Mouse (Mus musculus): ENCODE measurements around the gene Fzd4. TPM values are rescaled to one million over a fixed set of nuclear protein-coding genes. Genes with fewer than 3 reads are reported as not detected.
A peak's percentile ranks its signal among the peaks of the same experiment; 100 is the strongest.

Fzd4 gene
- polyA plus RNA-seq, 1 experiment: 0.60 TPM

GRCm38 (mm10) chr7:89428804-89429203 lies 24.6 kb downstream of the Fzd4 start:
- TF ChIP-seq CEBPB (IDR thresholded peaks at IDR 0.05; ENCODE audit: low read depth) (no peak), MAX (IDR thresholded peaks at IDR 0.05) (no peak), FOSL1 (IDR thresholded peaks at IDR 0.05; ENCODE audit: insufficient read depth, low read length, poor library complexity, severe bottlenecking) (no peak), USF1 (IDR thresholded peaks at IDR 0.05; ENCODE audit: low read depth) (no peak), CTCF (IDR thresholded peaks at IDR 0.05; ENCODE audit: control insufficient read depth, insufficient read depth, insufficient read length) (no peak), MYOG (IDR thresholded peaks at IDR 0.05; ENCODE audit: control insufficient read depth, extremely low read depth, insufficient read length) (no peak), MYOD1 (IDR thresholded peaks at IDR 0.05; ENCODE audit: control insufficient read depth, insufficient read length, low read depth) (no peak)

GRCm38 (mm10) chr7:89429326-89429725 lies 25.2 kb downstream of the Fzd4 start:
- no peaks in the 10 kb centered on the region for H3K36me3 ChIP-seq (ENCODE audit: control insufficient read depth, insufficient read depth)
- H3K27me3 ChIP-seq (ENCODE audit: control insufficient read depth, insufficient read depth, insufficient read length): no peaks in the 10 kb centered on the region
- no peak overlapping the region for H3ac ChIP-seq (ENCODE audit: control insufficient read depth, insufficient read length, low read depth)
- no peaks in the 10 kb centered on the region for H3K79me3 ChIP-seq (ENCODE audit: low read depth)
- TF ChIP-seq CEBPB (IDR thresholded peaks at IDR 0.05; ENCODE audit: low read depth) (no peak), USF1 (IDR thresholded peaks at IDR 0.05; ENCODE audit: low read depth) (peak; percentile 75)
- no peaks in the 10 kb centered on the region for H3K79me2 ChIP-seq (ENCODE audit: control insufficient read depth, insufficient read depth)
- no peak overlapping the region for H3K4me3 ChIP-seq (ENCODE audit: insufficient read depth, poor library complexity, severe bottlenecking)

More at GRCm38 (mm10) chr7:89428804-89429203, 24.6 kb downstream of the Fzd4 start:
- H3K79me3 ChIP-seq (ENCODE audit: low read depth): no peaks in the 10 kb centered on the region
- no peaks in the 10 kb centered on the region for H3K79me2 ChIP-seq (ENCODE audit: control insufficient read depth, insufficient read depth)
- no peak overlapping the region for H3K4me3 ChIP-seq (ENCODE audit: insufficient read depth, poor library complexity, severe bottlenecking)
- H3K27me3 ChIP-seq (ENCODE audit: control insufficient read depth, insufficient read depth, insufficient read length): no peaks in the 10 kb centered on the region
- H3K36me3 ChIP-seq (ENCODE audit: control insufficient read depth, insufficient read depth): no peaks in the 10 kb centered on the region
- no peak overlapping the region for H3ac ChIP-seq (ENCODE audit: control insufficient read depth, insufficient read length, low read depth)

GRCm38 (mm10) chr7:89431185-89431584 lies 27.0 kb downstream of the Fzd4 start:
- no peak overlapping the region for H3ac ChIP-seq (ENCODE audit: control insufficient read depth, insufficient read length, low read depth)
- no peaks in the 10 kb centered on the region for H3K79me2 ChIP-seq (ENCODE audit: control insufficient read depth, insufficient read depth)
- TF ChIP-seq MYOD1 (IDR thresholded peaks at IDR 0.05; ENCODE audit: control insufficient read depth, insufficient read length, low read depth): no peak
- TF ChIP-seq FOSL1 (IDR thresholded peaks at IDR 0.05; ENCODE audit: insufficient read depth, low read length, poor library complexity, severe bottlenecking): no peak
- no peak for TF ChIP-seq USF1 (IDR thresholded peaks at IDR 0.05; ENCODE audit: low read depth)
- no peak for TF ChIP-seq CTCF (IDR thresholded peaks at IDR 0.05; ENCODE audit: control insufficient read depth, insufficient read depth, insufficient read length)
- TF ChIP-seq MAX (IDR thresholded peaks at IDR 0.05): no peak
- TF ChIP-seq MYOG (IDR thresholded peaks at IDR 0.05; ENCODE audit: control insufficient read depth, extremely low read depth, insufficient read length): no peak
- no peak for TF ChIP-seq CEBPB (IDR thresholded peaks at IDR 0.05; ENCODE audit: low read depth)
- no peaks in the 10 kb centered on the region for H3K79me3 ChIP-seq (ENCODE audit: low read depth)
- no peak overlapping the region for H3K4me3 ChIP-seq (ENCODE audit: insufficient read depth, poor library complexity, severe bottlenecking)
- H3K27me3 ChIP-seq (ENCODE audit: control insufficient read depth, insufficient read depth, insufficient read length): no peaks in the 10 kb centered on the region
- H3K36me3 ChIP-seq (ENCODE audit: control insufficient read depth, insufficient read depth): no peaks in the 10 kb centered on the region

DNA sequence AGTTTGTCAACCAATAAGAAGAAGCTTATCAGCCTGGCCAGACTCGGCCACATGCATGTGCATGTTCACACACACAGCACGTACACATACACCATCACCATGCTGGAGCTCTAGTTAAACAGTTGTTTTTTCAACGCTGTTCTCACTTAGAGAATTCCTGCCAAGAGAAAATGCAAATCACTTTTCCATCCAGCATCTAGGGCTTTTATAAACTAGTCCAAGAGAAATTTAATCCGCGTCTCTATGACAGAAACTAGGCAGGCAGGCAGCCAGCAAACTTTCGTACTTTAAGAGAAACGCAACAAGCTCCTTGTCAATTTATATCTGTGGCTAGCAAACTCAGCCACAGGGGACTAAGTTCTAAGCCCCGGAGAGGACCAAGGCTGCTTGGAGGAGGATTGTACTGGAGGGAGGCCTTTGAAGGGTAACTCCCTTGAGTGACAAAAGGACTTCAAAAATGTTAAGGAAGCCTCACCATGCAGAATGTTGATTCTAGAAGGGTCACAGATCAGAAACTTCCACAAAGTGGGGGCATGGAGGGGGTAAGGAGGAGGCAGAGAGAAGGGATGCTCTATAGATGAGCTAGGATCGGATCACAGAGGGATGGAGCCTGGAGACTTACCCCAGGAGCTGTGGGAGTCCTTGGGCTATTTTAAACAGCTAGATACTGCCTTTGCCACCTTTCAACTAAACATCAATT lies 29.2 kb downstream of the Fzd4 start:
- Histone ChIP-seq H3K79me2 (ENCODE audit: control insufficient read depth, insufficient read depth) (no peaks in the 10 kb centered on the region), H3K79me3 (ENCODE audit: low read depth) (no peaks in the 10 kb centered on the region), H3K36me3 (ENCODE audit: control insufficient read depth, insufficient read depth) (no peaks in the 10 kb centered on the region), H3K27me3 (ENCODE audit: control insufficient read depth, insufficient read depth, insufficient read length) (no peaks in the 10 kb centered on the region), H3K4me3 (ENCODE audit: insufficient read depth, poor library complexity, severe bottlenecking) (no peak overlapping the region), H3ac (ENCODE audit: control insufficient read depth, insufficient read length, low read depth) (no peak overlapping the region)
- TF ChIP-seq USF1 (IDR thresholded peaks at IDR 0.05; ENCODE audit: low read depth): no peak
- no peak for TF ChIP-seq MAX (IDR thresholded peaks at IDR 0.05)
- no peak for TF ChIP-seq CEBPB (IDR thresholded peaks at IDR 0.05; ENCODE audit: low read depth)
- no peak for TF ChIP-seq CTCF (IDR thresholded peaks at IDR 0.05; ENCODE audit: control insufficient read depth, insufficient read depth, insufficient read length)
- TF ChIP-seq FOSL1 (IDR thresholded peaks at IDR 0.05; ENCODE audit: insufficient read depth, low read length, poor library complexity, severe bottlenecking): no peak
- TF ChIP-seq MYOD1 (IDR thresholded peaks at IDR 0.05; ENCODE audit: control insufficient read depth, insufficient read length, low read depth): no peak
- no peak for TF ChIP-seq MYOG (IDR thresholded peaks at IDR 0.05; ENCODE audit: control insufficient read depth, extremely low read depth, insufficient read length)

GRCm38 (mm10) chr7:89433893-89434616 lies 29.9 kb downstream of the Fzd4 start:
- Histone ChIP-seq H3K79me2 (ENCODE audit: control insufficient read depth, insufficient read depth) (no peaks in the 10 kb centered on the region), H3K36me3 (ENCODE audit: control insufficient read depth, insufficient read depth) (no peaks in the 10 kb centered on the region), H3K4me3 (ENCODE audit: insufficient read depth, poor library complexity, severe bottlenecking) (no peak overlapping the region), H3K79me3 (ENCODE audit: low read depth) (no peaks in the 10 kb centered on the region), H3K27me3 (ENCODE audit: control insufficient read depth, insufficient read depth, insufficient read length) (no peaks in the 10 kb centered on the region), H3ac (ENCODE audit: control insufficient read depth, insufficient read length, low read depth) (no peak overlapping the region)
- TF ChIP-seq CEBPB (IDR thresholded peaks at IDR 0.05; ENCODE audit: low read depth) (no peak), MAX (IDR thresholded peaks at IDR 0.05) (no peak), MYOG (IDR thresholded peaks at IDR 0.05; ENCODE audit: control insufficient read depth, extremely low read depth, insufficient read length) (no peak), MYOD1 (IDR thresholded peaks at IDR 0.05; ENCODE audit: control insufficient read depth, insufficient read length, low read depth) (no peak), FOSL1 (IDR thresholded peaks at IDR 0.05; ENCODE audit: insufficient read depth, low read length, poor library complexity, severe bottlenecking) (no peak), CTCF (IDR thresholded peaks at IDR 0.05; ENCODE audit: control insufficient read depth, insufficient read depth, insufficient read length) (no peak), USF1 (IDR thresholded peaks at IDR 0.05; ENCODE audit: low read depth) (no peak)
